Mouse (Mus musculus): ENCODE data around the gene Slc35f1. TPM values are rescaled to one million over a fixed set of nuclear protein-coding genes. Genes with fewer than 3 reads are reported as not detected.
"Not testable (repeated sequence)": the region's sequence is repeated elsewhere in the genome, so short reads cannot be mapped to it uniquely, and the experiment has no call there.

Gene Slc35f1
- polyA plus RNA-seq, 1 experiment from 2014 or later, result 1.7 TPM

GRCm38 (mm10) chr10:52878093-52878801 lies 187.9 kb downstream of the Slc35f1 start:
- Histone ChIP-seq H3K4me3 (no peak overlapping the region), H3K27me3 (ENCODE audit: low read depth, poor library complexity, severe bottlenecking) (no peaks in the 10 kb centered on the region), H3K36me3 (no peaks in the 10 kb centered on the region), H3K4me1 (no peaks in the 10 kb centered on the region), H3K9me3 (replicated peaks) (no peaks in the 10 kb centered on the region), H3K27ac (no peak overlapping the region)
- 54% methylated on average over 4 of the region's 4 CpGs for WGBS
- no peak for DNase-seq (ENCODE audit: low spot score)

GRCm38 (mm10) chr10:52896724-52897123 lies 206.4 kb downstream of the Slc35f1 start:
- H3K36me3 ChIP-seq; H3K9me3 ChIP-seq (replicated peaks); H3K27ac ChIP-seq; H3K27me3 ChIP-seq (ENCODE audit: low read depth, poor library complexity, severe bottlenecking); H3K4me3 ChIP-seq; DNase-seq (ENCODE audit: low spot score); H3K4me1 ChIP-seq: not testable (repeated sequence)

- Histone ChIP-seq H3K27ac (no peak overlapping the region), H3K27me3 (ENCODE audit: low read depth, poor library complexity, severe bottlenecking) (no peaks in the 10 kb centered on the region), H3K36me3 (no peaks in the 10 kb centered on the region), H3K4me1 (no peaks in the 10 kb centered on the region), H3K9me3 (replicated peaks) (no peaks in the 10 kb centered on the region), H3K4me3 (no peak overlapping the region)
- no peak for DNase-seq (ENCODE audit: low spot score)
- 87% methylated on average over 2 of the region's 2 CpGs for WGBS
Observed at GRCm38 (mm10) chr10:52904914-52905313, 214.6 kb downstream of the Slc35f1 start.

- Histone ChIP-seq H3K4me1 (no peaks in the 10 kb centered on the region), H3K36me3 (no peaks in the 10 kb centered on the region), H3K9me3 (replicated peaks) (no peaks in the 10 kb centered on the region), H3K27me3 (ENCODE audit: low read depth, poor library complexity, severe bottlenecking) (no peaks in the 10 kb centered on the region), H3K4me3 (no peak overlapping the region), H3K27ac (no peak overlapping the region)
- WGBS, result 81% methylated on average over 2 of the region's 2 CpGs
- DNase-seq (ENCODE audit: low spot score), result no peak
Observed at GRCm38 (mm10) chr10:52911762-52912161, 221.4 kb downstream of the Slc35f1 start.

GRCm38 (mm10) chr10:52918715-52919114 lies 228.4 kb downstream of the Slc35f1 start:
- H3K4me3 ChIP-seq, result no peak overlapping the region
- H3K36me3 ChIP-seq, result no peaks in the 10 kb centered on the region
- H3K27me3 ChIP-seq (ENCODE audit: low read depth, poor library complexity, severe bottlenecking), result no peaks in the 10 kb centered on the region
- 73% methylated on average over 5 of the region's 5 CpGs for WGBS
- no peaks in the 10 kb centered on the region for H3K4me1 ChIP-seq
- no peak for DNase-seq (ENCODE audit: low spot score)
- no peak overlapping the region for H3K27ac ChIP-seq
- no peaks in the 10 kb centered on the region for H3K9me3 ChIP-seq (replicated peaks)

- DNase-seq (ENCODE audit: low spot score), result no peak
- no peaks in the 10 kb centered on the region for H3K36me3 ChIP-seq
- 90% methylated on average over 8 of the region's 8 CpGs for WGBS
- no peak overlapping the region for H3K4me3 ChIP-seq
- H3K4me1 ChIP-seq, result no peaks in the 10 kb centered on the region
- no peak overlapping the region for H3K27ac ChIP-seq
- no peaks in the 10 kb centered on the region for H3K27me3 ChIP-seq (ENCODE audit: low read depth, poor library complexity, severe bottlenecking)
- no peaks in the 10 kb centered on the region for H3K9me3 ChIP-seq (replicated peaks)
Observed at GRCm38 (mm10) chr10:52923143-52923542, 232.8 kb downstream of the Slc35f1 start.

- WGBS, result 96% methylated on average over 3 of the region's 3 CpGs
- Histone ChIP-seq H3K4me1 (no peaks in the 10 kb centered on the region), H3K36me3 (no peaks in the 10 kb centered on the region)
Observed at GRCm38 (mm10) chr10:52926330-52926729, 236.0 kb downstream of the Slc35f1 start.

GRCm38 (mm10) chr10:52932159-52932558 lies 241.8 kb downstream of the Slc35f1 start:
- Histone ChIP-seq H3K4me3 (no peak overlapping the region), H3K27ac (no peak overlapping the region), H3K4me1 (no peaks in the 10 kb centered on the region), H3K36me3 (no peaks in the 10 kb centered on the region), H3K9me3 (replicated peaks) (no peaks in the 10 kb centered on the region), H3K27me3 (ENCODE audit: low read depth, poor library complexity, severe bottlenecking) (no peaks in the 10 kb centered on the region)
- WGBS, result 88% methylated on average over 1 of the region's 1 CpGs
- no peak for DNase-seq (ENCODE audit: low spot score)

More at GRCm38 (mm10) chr10:52926330-52926729, 236.0 kb downstream of the Slc35f1 start:
- no peak overlapping the region for H3K4me3 ChIP-seq
- H3K27ac ChIP-seq, result no peak overlapping the region
- DNase-seq (ENCODE audit: low spot score), result no peak
- H3K27me3 ChIP-seq (ENCODE audit: low read depth, poor library complexity, severe bottlenecking), result no peaks in the 10 kb centered on the region
- H3K9me3 ChIP-seq (replicated peaks), result no peaks in the 10 kb centered on the region

GRCm38 (mm10) chr10:52934615-52935014 lies 244.3 kb downstream of the Slc35f1 start:
- H3K4me3 ChIP-seq, result no peak overlapping the region
- H3K4me1 ChIP-seq, result no peaks in the 10 kb centered on the region
- DNase-seq (ENCODE audit: low spot score), result no peak
- H3K36me3 ChIP-seq, result no peaks in the 10 kb centered on the region
- H3K27me3 ChIP-seq (ENCODE audit: low read depth, poor library complexity, severe bottlenecking), result no peaks in the 10 kb centered on the region
- H3K27ac ChIP-seq, result no peak overlapping the region
- H3K9me3 ChIP-seq (replicated peaks), result no peaks in the 10 kb centered on the region

- Histone ChIP-seq H3K27me3 (ENCODE audit: low read depth, poor library complexity, severe bottlenecking) (no peaks in the 10 kb centered on the region), H3K4me1 (no peaks in the 10 kb centered on the region), H3K27ac (no peak overlapping the region), H3K4me3 (no peak overlapping the region), H3K9me3 (replicated peaks) (no peaks in the 10 kb centered on the region), H3K36me3 (no peaks in the 10 kb centered on the region)
- 85% methylated on average over 1 of the region's 1 CpGs for WGBS
- no peak for DNase-seq (ENCODE audit: low spot score)
Observed at GRCm38 (mm10) chr10:52940111-52940830, 249.9 kb downstream of the Slc35f1 start.

GRCm38 (mm10) chr10:52940831-52941216 lies 250.5 kb downstream of the Slc35f1 start:
- no peak overlapping the region for H3K27ac ChIP-seq
- 90% methylated on average over 5 of the region's 5 CpGs for WGBS
- no peaks in the 10 kb centered on the region for H3K9me3 ChIP-seq (replicated peaks)
- no peak for DNase-seq (ENCODE audit: low spot score)
- H3K4me1 ChIP-seq, result no peaks in the 10 kb centered on the region
- H3K4me3 ChIP-seq, result no peak overlapping the region
- H3K27me3 ChIP-seq (ENCODE audit: low read depth, poor library complexity, severe bottlenecking), result no peaks in the 10 kb centered on the region
- no peaks in the 10 kb centered on the region for H3K36me3 ChIP-seq

GRCm38 (mm10) chr10:52952581-52952980 lies 262.2 kb downstream of the Slc35f1 start:
- 80% methylated on average over 3 of the region's 3 CpGs for WGBS
- no peaks in the 10 kb centered on the region for H3K27me3 ChIP-seq (ENCODE audit: low read depth, poor library complexity, severe bottlenecking)
- H3K27ac ChIP-seq, result no peak overlapping the region
- H3K4me1 ChIP-seq, result no peaks in the 10 kb centered on the region
- no peaks in the 10 kb centered on the region for H3K9me3 ChIP-seq (replicated peaks)
- no peak for DNase-seq (ENCODE audit: low spot score)
- H3K4me3 ChIP-seq, result no peak overlapping the region
- H3K36me3 ChIP-seq, result no peaks in the 10 kb centered on the region

- no peaks in the 10 kb centered on the region for H3K4me1 ChIP-seq
- H3K27ac ChIP-seq, result no peak overlapping the region
- WGBS, result 79% methylated on average over 4 of the region's 4 CpGs
- no peaks in the 10 kb centered on the region for H3K27me3 ChIP-seq (ENCODE audit: low read depth, poor library complexity, severe bottlenecking)
- no peaks in the 10 kb centered on the region for H3K9me3 ChIP-seq (replicated peaks)
- no peak for DNase-seq (ENCODE audit: low spot score)
- H3K4me3 ChIP-seq, result no peak overlapping the region
- H3K36me3 ChIP-seq, result no peaks in the 10 kb centered on the region
Observed at GRCm38 (mm10) chr10:52956728-52957127, 266.4 kb downstream of the Slc35f1 start.
